Mouse (Mus musculus) brain, adult 2 months (tissue): Measurements from ENCODE around the gene Nudt15.
"Not testable (repeated sequence)": the region's sequence is repeated elsewhere in the genome, so short reads cannot be mapped to it uniquely, and the experiment has no call there.

ENCODE experiments used
- DNase-seq: peaks from one replicate; pipeline ENCODE4 v3.0.0; 2011; ENCODE audit warnings: low read depth, low spot score

Nudt15 gene

GRCm38 (mm10) chr14:73548051-73548450 is at the start of gene Nudt15:
Nudt15 (minus strand) TSS chr14:73548242.
- DNase-seq = no peak

GRCm38 (mm10) chr14:73592166-73592565 is 44.1 kb upstream of the Nudt15 start:
- no peak for DNase-seq

- DNase-seq = no peak
Observed at GRCm38 (mm10) chr14:73588080-73588479, 40.0 kb upstream of the Nudt15 start.

- DNase-seq = no peak
Observed at GRCm38 (mm10) chr14:73576336-73576735, 28.3 kb upstream of the Nudt15 start.

DNA sequence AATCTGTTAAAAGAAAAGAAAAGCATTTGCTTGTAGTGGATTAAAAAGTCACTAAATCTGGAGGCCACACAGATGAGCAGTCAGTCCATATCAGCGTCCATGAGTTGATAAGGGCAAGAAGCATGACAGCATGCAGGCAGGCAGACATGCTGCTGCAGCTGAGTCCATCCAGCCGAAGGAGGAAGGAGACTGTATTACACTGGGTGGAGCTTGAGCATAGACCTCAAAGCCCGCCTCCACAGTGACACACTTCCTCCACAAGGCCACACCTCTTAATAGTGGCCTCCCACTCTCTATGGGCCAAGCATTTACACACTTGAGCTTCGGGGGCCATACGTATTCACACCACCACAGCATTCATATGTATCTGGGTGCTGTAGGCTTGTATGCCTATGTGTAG is 26.0 kb upstream of the Nudt15 start:
- DNase-seq = no peak

DNA sequence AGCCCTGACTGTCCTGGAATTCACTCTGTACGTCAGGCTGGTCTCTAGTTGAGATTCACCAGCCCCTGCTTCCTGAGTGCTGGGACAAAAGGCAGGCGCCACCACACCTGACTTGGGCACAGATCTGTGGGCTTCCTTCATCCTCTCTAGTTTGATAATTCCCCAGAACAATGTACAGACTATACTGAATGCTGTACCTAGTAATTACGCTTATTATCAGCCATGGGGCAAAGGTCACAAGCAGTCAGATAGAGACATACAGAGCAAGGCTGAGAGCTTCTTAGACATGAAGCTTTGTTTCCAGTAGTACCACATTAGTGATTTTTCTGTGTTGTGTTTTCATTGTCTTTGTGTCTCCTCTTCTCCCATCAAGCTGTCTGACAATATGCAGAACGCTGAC is 23.1 kb upstream of the Nudt15 start:
- no peak for DNase-seq

GRCm38 (mm10) chr14:73569831-73570230 is 21.8 kb upstream of the Nudt15 start:
- not testable (repeated sequence) for DNase-seq

DNA sequence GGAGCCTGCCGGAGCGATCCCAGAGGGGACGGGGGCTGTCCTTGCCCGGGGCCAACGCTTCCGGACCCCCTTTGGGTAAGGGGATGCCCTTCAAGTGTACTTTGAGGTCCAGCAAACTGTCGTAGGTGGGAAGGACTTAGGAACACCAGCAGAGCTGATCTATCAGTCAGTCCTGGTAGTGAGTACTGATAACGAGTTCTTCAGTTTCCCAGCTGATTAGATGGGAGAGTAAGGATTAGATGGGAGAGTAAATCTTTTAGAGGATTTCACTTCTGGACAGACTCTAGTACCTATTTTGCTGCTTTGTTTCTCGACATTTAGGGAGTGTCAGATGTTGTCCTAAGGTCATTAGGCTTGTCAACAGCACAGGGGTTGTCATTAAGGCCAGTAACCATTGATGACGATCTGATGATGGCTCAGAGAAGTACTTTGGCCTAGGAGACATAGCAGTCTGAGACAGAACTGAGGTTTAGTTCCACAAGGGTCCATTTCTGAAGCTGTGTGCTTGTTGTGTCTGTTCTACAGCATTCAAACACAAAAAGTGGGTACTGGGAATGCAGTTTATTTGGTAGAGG is 5.2 kb upstream of the Nudt15 start:
- DNase-seq = no peak

- peak; percentile 95 for DNase-seq
Observed at GRCm38 (mm10) chr14:73552341-73553121, 4.5 kb upstream of the Nudt15 start.

GRCm38 (mm10) chr14:73551164-73551563 is 3.1 kb upstream of the Nudt15 start:
- peak; percentile 6 for DNase-seq

DNA sequence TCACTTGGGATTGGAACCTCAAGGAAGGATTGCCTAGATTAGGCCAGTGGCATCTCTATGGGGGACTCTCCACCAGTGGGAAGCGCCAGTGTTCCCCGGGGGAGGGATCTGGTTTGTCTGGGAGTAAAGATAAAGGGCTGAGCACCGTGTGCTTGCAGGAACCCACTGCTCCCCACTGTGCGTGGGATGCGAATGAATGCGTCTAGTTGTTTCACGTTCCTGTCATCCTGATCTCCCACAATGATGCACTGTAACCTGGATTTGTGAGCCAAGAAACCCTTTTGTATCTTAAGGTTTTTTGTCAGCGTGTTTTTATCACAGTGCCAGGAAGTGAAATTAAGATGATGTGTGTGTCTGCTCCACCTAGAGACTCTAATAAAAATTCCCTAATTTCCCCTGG is 2.7 kb upstream of the Nudt15 start:
- DNase-seq = peak; percentile 70

GRCm38 (mm10) chr14:73550291-73550690 is 2.2 kb upstream of the Nudt15 start:
- peak; percentile 8 for DNase-seq

- DNase-seq = no peak
Observed at GRCm38 (mm10) chr14:73547034-73547433, 1.0 kb downstream of the Nudt15 start.

DNA sequence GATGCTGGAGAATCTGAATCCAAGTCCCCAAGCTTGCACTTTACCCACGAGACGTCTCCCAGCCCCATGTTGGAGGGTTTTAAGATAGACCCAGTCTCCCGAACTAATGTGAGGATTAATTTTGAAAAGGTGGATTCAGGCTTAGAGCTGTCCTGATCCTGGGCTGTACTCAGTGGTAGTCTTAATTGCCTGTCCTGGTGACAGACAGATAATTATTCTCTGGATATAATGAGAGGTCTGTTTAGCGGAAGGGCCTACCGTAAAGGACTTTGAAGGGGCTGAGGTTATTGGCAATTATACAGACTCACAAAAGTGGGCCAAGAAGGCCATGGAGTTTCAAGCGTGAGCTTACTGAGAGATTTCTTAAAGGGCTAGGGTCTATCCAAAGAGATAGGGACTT is 4.3 kb downstream of the Nudt15 start:
- no peak for DNase-seq

DNA sequence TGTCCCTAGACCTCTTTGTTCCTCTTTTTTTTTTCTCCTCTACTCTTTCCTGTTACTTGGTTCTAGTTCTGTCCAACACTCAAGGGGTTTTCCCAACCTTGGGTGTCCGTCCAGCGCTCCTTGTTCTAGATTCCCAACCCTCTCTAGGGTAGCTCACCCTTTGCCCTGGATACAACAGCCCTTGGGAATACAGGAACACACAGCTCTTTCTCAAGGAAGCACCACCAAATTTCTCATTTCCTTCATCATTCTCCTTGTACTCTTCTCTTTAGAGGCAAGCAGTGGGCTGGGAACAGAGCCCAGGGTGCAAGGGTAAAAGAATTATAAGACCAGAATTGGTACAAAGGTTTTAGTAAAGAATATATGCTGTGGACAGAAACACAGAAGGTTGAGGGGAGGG is 12.4 kb downstream of the Nudt15 start:
- no peak for DNase-seq

DNA sequence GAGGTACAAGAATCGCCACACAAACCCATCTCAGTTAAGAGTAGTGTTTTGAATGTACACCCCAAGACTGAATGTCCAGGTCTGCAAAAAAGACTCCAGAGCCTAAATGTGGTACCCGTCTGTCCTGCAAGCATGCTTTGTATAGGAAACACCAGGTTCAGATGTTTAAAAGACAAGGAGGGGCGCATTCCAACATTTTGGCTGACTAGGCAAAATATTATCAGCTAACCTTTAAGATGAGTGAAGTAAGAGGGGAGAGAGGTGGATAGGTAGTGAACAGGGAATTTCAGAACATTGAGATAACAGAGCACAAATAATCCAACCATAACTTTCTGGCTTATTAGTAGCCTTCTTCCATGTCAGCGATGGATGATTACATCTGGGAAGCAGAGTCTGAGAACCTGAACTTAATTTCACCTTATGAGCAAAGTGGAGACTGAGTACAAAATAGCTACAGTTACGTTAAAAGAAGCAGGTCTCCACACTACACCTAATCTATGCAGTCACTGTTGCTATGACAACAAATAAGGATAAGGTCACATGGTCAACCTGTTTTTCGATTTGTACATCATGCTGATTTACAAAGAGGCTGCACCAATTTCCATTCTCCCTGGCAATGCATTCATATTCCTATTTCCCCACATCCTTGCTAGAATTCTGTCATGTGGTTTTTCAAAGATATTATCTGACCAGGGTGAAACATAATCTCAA is 14.1 kb downstream of the Nudt15 start:
- no peak for DNase-seq

DNA sequence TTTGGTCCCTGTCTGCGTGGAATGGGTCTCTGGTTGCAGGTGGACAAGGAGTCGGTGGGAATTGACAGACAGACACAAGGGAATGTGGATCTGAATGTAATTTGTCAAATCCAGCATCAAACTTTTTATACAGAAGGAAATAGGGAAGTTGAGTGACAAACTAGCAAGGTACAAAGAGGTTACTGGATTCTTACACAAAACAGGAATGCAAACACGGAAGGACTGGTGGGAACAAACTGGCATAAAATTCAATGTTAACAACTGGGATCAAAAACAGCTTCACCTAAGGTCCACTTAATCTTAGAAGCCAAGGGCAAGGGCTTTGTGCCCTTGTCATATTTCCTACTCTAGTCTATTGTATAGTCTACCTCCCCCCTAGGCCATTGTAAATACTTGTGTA is 19.4 kb downstream of the Nudt15 start:
- not testable (repeated sequence) for DNase-seq

DNA sequence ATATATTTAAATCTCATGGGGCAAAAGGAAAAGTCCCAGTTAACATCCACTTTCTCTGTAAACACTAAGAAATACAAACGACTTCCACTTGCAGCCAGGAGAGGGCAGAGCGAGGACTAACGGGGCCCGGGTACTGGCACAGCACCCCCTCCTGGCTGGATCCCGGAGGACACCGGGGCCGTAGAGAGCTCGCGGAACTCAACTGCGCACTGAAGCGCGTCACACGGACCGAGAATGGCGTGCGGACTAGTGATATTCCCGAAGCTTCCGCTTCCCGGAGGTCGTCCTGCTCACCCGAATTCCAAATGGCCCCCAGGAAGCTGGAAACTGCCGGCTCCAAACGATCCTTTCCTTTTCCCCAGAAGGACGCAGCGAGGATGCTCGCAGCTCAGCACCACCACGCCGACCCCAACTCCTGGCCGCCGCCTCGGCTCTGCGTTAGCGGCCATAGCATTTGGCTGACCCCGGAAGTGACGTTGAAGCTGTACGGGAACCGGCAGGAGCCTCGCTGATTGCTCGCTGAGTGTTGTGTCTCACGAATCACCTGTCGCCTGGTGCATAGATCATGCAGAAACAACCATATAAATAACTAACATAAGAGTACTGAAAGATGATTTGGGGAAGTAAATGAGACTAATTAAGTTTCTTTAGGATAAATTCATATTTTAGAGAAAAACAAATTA is 23.1 kb downstream of the Nudt15 start, which contains the start of gene Sucla2:
Gene Sucla2, plus strand, starts transcription at position 554 of the 683 bp plus-strand sequence.
- DNase-seq = peak; percentile 99

DNA sequence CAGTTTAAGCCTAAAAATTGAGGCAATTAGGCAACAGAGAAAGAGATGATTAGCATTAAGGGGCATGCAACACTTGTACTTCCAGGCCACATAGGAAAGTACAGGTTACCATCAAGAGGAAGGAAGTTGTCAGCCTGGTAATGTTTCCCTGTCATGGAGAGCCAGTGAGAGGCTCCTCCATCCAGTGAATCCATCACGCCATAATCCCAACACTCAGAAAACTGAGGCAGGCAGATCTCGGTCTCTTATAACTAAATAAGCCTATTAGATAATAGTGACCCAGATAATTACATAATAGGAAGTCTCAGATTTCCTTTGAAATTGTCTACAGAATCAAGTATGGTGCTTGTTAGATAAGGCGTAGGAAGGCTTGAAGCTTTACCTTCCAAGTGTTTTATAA is 23.9 kb downstream of the Nudt15 start:
- no peak for DNase-seq

GRCm38 (mm10) chr14:73509765-73510423 is 38.1 kb downstream of the Nudt15 start, which contains the start of gene Med4:
Med4 (plus strand) TSS chr14:73510025.
- peak; percentile 97 for DNase-seq

DNA sequence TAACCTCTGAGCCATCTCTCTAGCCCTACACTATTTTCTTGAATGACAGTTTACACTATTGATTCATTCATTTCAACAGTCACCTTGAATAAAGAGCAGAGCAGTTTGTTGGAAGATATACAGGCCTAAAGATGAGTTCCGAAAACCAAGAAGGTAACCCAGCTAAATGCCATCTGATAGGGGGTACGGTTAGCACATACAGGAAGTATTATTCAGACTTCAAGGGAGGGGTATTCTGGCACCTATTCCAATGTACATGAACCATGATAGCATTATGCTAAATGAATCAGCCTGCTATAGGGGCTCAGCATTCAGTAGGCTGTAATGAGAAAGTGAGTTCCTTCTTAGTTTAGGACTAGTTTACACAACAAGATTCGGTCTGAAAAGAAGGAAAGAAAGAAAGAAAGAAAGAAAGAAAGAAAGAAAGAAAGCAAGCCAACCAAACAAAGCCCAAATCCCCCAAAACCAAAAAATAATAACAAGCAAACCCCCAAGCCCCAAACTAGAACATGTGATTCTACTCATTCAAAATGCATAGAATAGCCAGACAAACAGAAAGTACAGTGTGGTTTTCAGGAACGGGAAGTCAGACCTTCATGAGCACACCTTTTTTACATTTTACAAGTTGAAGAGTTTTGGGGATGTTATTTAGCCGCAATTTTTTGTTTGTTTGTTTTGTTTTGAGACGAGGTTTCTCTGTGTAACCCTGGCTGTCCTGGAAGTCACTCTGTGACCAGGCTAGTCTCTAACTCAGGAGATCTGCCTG is 39.2 kb downstream of the Nudt15 start:
- no peak for DNase-seq
